Mouse (Mus musculus) bone marrow macrophage, adult 2 months (primary cell): ENCODE data around the gene Itpr3.

Source experiments
- CTCF ChIP-seq: IDR thresholded peaks from 2 replicates; pipeline ENCODE4 v1.5.1; 2012; ENCODE audit warnings: low read depth, mild to moderate bottlenecking, low read length, moderate library complexity
- POLR2A ChIP-seq: IDR thresholded peaks from 2 replicates; pipeline ENCODE4 v1.6.1; 2012; ENCODE audit warnings: mild to moderate bottlenecking, low read depth, low read length, borderline replicate concordance

DNA sequence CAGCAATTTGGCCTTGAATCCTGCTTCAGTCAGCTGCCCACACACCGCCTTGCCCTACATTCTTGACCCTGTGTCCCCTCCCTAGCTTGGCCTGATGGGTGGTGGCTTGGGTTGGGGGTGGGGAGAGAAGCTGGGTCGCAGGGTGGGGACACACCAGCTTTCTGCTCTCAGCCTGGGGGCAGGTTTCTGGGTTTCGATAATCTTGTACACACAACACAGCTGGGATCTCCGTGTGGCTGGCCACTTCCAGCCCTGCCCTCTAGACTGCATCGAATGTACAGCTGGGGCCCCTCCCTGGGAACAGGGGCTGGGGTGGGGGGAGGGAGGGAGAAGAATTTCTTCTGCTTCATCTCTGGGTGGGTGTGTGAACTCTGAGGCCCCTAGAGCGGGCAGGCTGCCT, 6.6 kb downstream of the Itpr3 start:
- TF ChIP-seq CTCF = no peak
- TF ChIP-seq POLR2A = no peak
